Mouse (Mus musculus) CH12.LX (cell line): Measurements from ENCODE around the gene Yipf1. TPM values are rescaled to one million over a fixed set of nuclear protein-coding genes. Genes with fewer than 3 reads are reported as not detected.
A peak's percentile ranks its signal among the peaks of the same experiment; 100 is the strongest.

Experiments used
- DNase-seq: peaks from one replicate; pipeline ENCODE4 v3.0.0-alpha.2; 2013; ENCODE audit errors: extremely low read depth
- H3K27ac ChIP-seq: 2 replicates; pipeline ENCODE4 v1.5.1; 2012; ENCODE audit warnings: low read depth, mild to moderate bottlenecking, control low read depth, moderate library complexity; ENCODE audit not compliant: insufficient read depth
- H3K27me3 ChIP-seq: replicated peaks from 2 replicates; pipeline ENCODE3; 2012; ENCODE audit warnings: inconsistent platforms
- H3K36me3 ChIP-seq, 2 experiments: replicated peaks in 1 of 2; 2 replicates each; pipeline versions ENCODE3 to v1.6.1; 2012; ENCODE audit warnings: inconsistent platforms in 1 of 2, low read length in 1 of 2, mild to moderate bottlenecking in 1 of 2, mixed read lengths in 1 of 2, moderate library complexity in 1 of 2; ENCODE audit not compliant: control insufficient read depth in 1 of 2, insufficient read depth in 1 of 2
- H3K4me1 ChIP-seq, 2 experiments: 2 replicates each; pipeline ENCODE4 v1.6.1; 2012; ENCODE audit warnings: inconsistent platforms in 1 of 2, moderate library complexity in 1 of 2; ENCODE audit not compliant: insufficient read depth in 2 of 2, control insufficient read depth in 1 of 2
- H3K4me2 ChIP-seq: 2 replicates; pipeline ENCODE4 v1.6.1; 2012; ENCODE audit warnings: low read depth, mild to moderate bottlenecking, control low read depth; ENCODE audit not compliant: poor library complexity, insufficient read depth, severe bottlenecking
- H3K4me3 ChIP-seq, 3 experiments: fragments of 150-350 bp in 1 of 3; sonication (generic) in 1 of 3; replicated peaks in 1 of 3; 2 replicates each; pipeline versions ENCODE3 to v1.5.1; 2011 to 2012; ENCODE audit warnings: low read depth in 2 of 3, low read length in 2 of 3, mild to moderate bottlenecking in 2 of 3, moderate library complexity in 2 of 3, control low read depth in 1 of 3, improper control_type of control experiment in 1 of 3, inconsistent platforms in 1 of 3, mixed read lengths in 1 of 3; ENCODE audit not compliant: poor library complexity in 1 of 3
- H3K79me2 ChIP-seq: replicated peaks from 2 replicates; pipeline ENCODE4 v1.6.1; 2012; ENCODE audit warnings: mild to moderate bottlenecking, moderate library complexity; ENCODE audit not compliant: control insufficient read depth, poor library complexity, insufficient read depth, severe bottlenecking; ENCODE audit errors: extremely low read depth
- H3K9ac ChIP-seq: 2 replicates; pipeline ENCODE4 v1.6.1; 2012; ENCODE audit warnings: low read depth, mild to moderate bottlenecking, control low read depth, moderate library complexity; ENCODE audit not compliant: insufficient read depth
- H3K9me3 ChIP-seq: replicated peaks from 2 replicates; pipeline ENCODE3; 2012; ENCODE audit warnings: low read length, inconsistent platforms, mixed read lengths
- CTCF ChIP-seq, 2 experiments: IDR thresholded peaks in 1 of 2; conservative IDR thresholded peaks in 1 of 2; 2 replicates each; pipeline ENCODE4 v1.5.1; 2011 to 2012; ENCODE audit warnings: low read depth in 2 of 2, low read length in 2 of 2, improper control_type of control experiment in 1 of 2, inconsistent platforms in 1 of 2, mild to moderate bottlenecking in 1 of 2, moderate library complexity in 1 of 2
- E2F4 ChIP-seq: IDR thresholded peaks from 2 replicates; pipeline ENCODE4 v1.6.1; 2011; ENCODE audit warnings: low read depth, low read length, improper control_type of control experiment; ENCODE audit not compliant: insufficient replicate concordance
- ELF1 ChIP-seq: IDR thresholded peaks from 2 replicates; pipeline ENCODE4 v1.6.1; 2014; ENCODE audit warnings: low read depth, mild to moderate bottlenecking, inconsistent platforms, low read length, improper control_type of control experiment
- GABPA ChIP-seq: IDR thresholded peaks from 2 replicates; pipeline ENCODE4 v1.6.1; 2012; ENCODE audit warnings: low read depth, low read length, improper control_type of control experiment, inconsistent platforms; ENCODE audit not compliant: insufficient replicate concordance
- MAX ChIP-seq: IDR thresholded peaks from 2 replicates; pipeline ENCODE4 v1.6.1; 2011; ENCODE audit warnings: low read length, improper control_type of control experiment
- MXI1 ChIP-seq: IDR thresholded peaks from 2 replicates; pipeline ENCODE4 v1.6.1; 2011; ENCODE audit warnings: mild to moderate bottlenecking, low read depth, low read length, improper control_type of control experiment
- NRF1 ChIP-seq: IDR thresholded peaks from 2 replicates; pipeline ENCODE4 v1.6.1; 2014; ENCODE audit warnings: low read depth, mild to moderate bottlenecking, inconsistent platforms, low read length, improper control_type of control experiment, moderate library complexity
- POLR2A ChIP-seq: IDR thresholded peaks from 2 replicates; pipeline ENCODE4 v1.6.1; 2011; ENCODE audit warnings: low read depth, mild to moderate bottlenecking, improper control_type of control experiment, low read length
- POLR2AphosphoS2 ChIP-seq: IDR thresholded peaks from 2 replicates; pipeline ENCODE4 v1.6.1; 2011; ENCODE audit warnings: low read depth, low read length, improper control_type of control experiment
- SMC3 ChIP-seq: IDR thresholded peaks from 2 replicates; pipeline ENCODE4 v1.6.1; 2011; ENCODE audit warnings: low read depth, low read length, improper control_type of control experiment
- UBTF ChIP-seq: IDR thresholded peaks from 2 replicates; pipeline ENCODE4 v1.6.1; 2012; ENCODE audit warnings: low read depth, mild to moderate bottlenecking, inconsistent platforms, low read length, improper control_type of control experiment, moderate library complexity
- USF1 ChIP-seq: IDR thresholded peaks from 2 replicates; pipeline ENCODE4 v1.6.1; 2014; ENCODE audit warnings: low read depth, mild to moderate bottlenecking, inconsistent platforms, low read length, improper control_type of control experiment
- USF2 ChIP-seq: conservative IDR thresholded peaks from 2 replicates; pipeline ENCODE4 v1.6.1; 2011; ENCODE audit warnings: low read depth, low read length, improper control_type of control experiment
- ZNF384 ChIP-seq: IDR thresholded peaks from 2 replicates; pipeline ENCODE4 v1.6.1; 2012; ENCODE audit warnings: low read depth, low read length, improper control_type of control experiment, inconsistent platforms
- dilution Hi-C: fragments of 300-500 bp; cut with MboI; formaldehyde crosslinking; loops from 2 replicates; pipeline ENCODE4 v1.14.3; 2020; ENCODE audit warnings: low sequenced_read_pairs; ENCODE audit not compliant: extremely low pct_unique_long_range_greater_than_20kb, extremely low pct_ligation_motif_present
- in situ Hi-C: fragments of 300-500 bp; cut with MboI; formaldehyde crosslinking; loops from 3 replicates; pipeline ENCODE4 v1.14.3; 2019; ENCODE audit warnings: low sequenced_read_pairs, low pct_ligation_motif_present, low pct_unique_long_range_greater_than_20kb, mixed read lengths
- polyA plus RNA-seq: library from polyadenylated mRNA; unstranded; fragments of >175 nt; gene quantifications from 2 replicates; pipeline ENCODE4 v1.2.1, GENCODE M21; 2012; ENCODE audit warnings: low read depth; ENCODE audit not compliant: insufficient read length
- total RNA-seq, 2 experiments: library from RNA; depleted of rRNA; stranded (reverse); fragments of 300-350 nt in 1 of 2; fragments of >200 nt in 1 of 2; gene quantifications; 2 replicates each; pipeline ENCODE4 v1.2.3; 2012 to 2014

Gene Yipf1
- total and polyA plus RNA-seq, 3 experiments: 47.2 to 60.5 (median 52.8) TPM

DNA sequence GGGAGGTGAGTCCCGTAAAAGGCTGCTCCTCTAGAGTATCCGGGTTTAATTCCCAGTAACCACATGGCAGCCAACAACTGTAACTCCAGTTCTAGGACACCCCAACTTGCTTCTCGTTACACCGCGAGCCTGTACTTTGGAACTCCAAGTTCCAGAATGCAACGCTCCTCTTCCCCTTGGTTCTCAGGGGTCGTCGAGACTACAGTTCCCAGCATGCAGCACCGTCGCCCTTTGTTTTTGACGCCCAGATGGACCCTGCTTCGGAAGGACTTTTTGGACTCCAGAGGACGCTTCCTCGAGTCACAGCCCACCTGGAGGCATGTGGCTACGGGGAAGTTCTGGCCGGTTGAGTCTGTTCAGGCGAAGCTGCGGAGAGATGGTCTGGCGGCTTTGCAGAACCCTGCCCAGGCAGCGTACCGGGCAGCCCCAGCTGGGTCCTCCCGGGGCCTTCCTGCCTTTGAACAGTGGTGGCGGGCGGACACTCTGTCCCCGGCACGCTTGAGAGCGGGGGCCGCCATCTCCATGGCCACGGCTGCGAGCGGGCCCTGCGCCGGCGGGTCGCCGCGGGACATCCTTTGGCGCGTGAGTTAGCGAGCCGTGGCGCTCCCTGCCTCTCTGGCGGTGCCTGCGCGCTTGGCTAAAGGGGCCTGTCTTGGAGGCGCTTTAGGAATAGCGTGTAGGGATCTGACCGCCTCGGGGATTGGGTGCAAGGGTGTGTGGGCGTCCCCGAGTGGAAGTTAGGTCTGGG is 53.6 kb downstream of the Yipf1 start, which contains the start of gene Ndc1 (continued):
- TF ChIP-seq GABPA: peak; percentile 50; the same call in 1 of the 2 replicates
- TF ChIP-seq POLR2AphosphoS2: 0 out of 2 replicates have a peak, but pooled peaks have one; percentile 42
- peak; percentile 52 for TF ChIP-seq NRF1
- TF ChIP-seq ZNF384: no peak
- no peak for TF ChIP-seq SMC3
- TF ChIP-seq POLR2A: peak; percentile 82
- TF ChIP-seq, all 38 proteins: peak for 20

DNA sequence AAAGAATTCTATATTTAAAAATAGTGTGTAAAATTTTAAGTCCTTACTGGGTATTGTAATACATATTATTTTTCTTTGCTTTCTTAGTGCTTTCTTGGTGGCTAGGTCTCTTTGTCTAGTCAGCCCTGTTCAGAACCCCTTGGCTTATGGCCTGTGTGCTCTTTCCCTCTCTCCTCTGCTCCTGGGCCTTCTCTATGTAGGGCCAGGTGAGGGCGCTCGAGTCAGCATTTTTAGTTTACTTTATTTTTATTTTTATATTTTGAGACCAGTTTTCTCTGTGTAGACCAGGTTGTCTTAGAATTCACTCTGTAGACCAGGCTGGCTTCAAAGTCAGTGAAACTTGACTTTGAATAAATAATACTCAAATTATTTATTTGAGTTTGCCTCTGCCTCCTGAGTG is 58.1 kb downstream of the Yipf1 start:
- in situ Hi-C loops: no loop called here
- no peaks in the 10 kb centered on the region for H3K9me3 ChIP-seq
- H3K27me3 ChIP-seq: no peaks in the 10 kb centered on the region
- peaks cover 0 to 12% of the 10 kb centered on the region in 2 experiments; a peak in 3 of 4 replicates for H3K4me1 ChIP-seq
- H3K79me2 ChIP-seq: peaks cover 23% of the 10 kb centered on the region
- no peak overlapping the region for H3K27ac ChIP-seq
- peaks cover 45 to 73% of the 10 kb centered on the region in 2 experiments for H3K36me3 ChIP-seq
- dilution Hi-C loops: no loop called here
- no peak for DNase-seq
- no peak overlapping the region for H3K9ac ChIP-seq
- H3K4me2 ChIP-seq: no peak overlapping the region
- H3K4me3 ChIP-seq: no peak overlapping the region
- TF ChIP-seq MXI1 (no peak), CTCF (conservative IDR thresholded peaks at IDR 0.05 in 1 of 2, IDR thresholded peaks at IDR 0.05 in 1 of 2; ENCODE audit: low read depth in 2 of 2, low read length in 2 of 2) (peak in 1 of 2 experiments; percentile 43; a peak in 2 of 4 replicates), E2F4 (no peak), ZNF384 (no peak), MAX (no peak), USF1 (no peak), UBTF (no peak)

DNA sequence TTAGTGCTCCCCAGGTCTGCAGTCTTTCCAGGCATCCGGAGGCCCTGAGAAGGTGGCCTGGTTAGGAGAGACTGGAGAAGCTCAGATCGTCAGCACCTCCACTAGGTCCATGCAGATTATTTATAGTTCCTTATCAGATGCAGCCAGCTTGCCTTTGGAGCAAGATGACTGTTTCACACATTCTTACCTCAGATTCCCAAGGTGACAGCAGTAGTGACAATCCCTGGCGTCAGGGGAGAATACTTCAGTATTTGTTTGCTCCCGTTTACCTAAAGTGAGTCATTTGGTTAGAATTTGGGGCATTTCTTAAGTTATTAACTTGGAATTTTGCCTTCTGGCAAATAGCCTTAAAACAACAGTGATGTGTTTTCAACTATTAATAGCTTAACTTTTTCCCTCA is 60.5 kb downstream of the Yipf1 start:
- Histone ChIP-seq H3K27me3 (no peaks in the 10 kb centered on the region), H3K27ac (no peak overlapping the region), H3K4me3 (no peak overlapping the region), H3K4me2 (no peak overlapping the region), H3K4me1 (peaks cover 0 to 2% of the 10 kb centered on the region in 2 experiments; a peak in 2 of 4 replicates), H3K36me3 (peaks cover 53 to 84% of the 10 kb centered on the region in 2 experiments), H3K9ac (no peak overlapping the region), H3K9me3 (no peaks in the 10 kb centered on the region), H3K79me2 (peaks cover 5% of the 10 kb centered on the region)
- no peak for DNase-seq
- in situ Hi-C loops: no loop called here
- dilution Hi-C loops: no loop called here
- no peak for TF ChIP-seq ELF1
- no peak for TF ChIP-seq USF2
- TF ChIP-seq GABPA: no peak
